Mouse (Mus musculus): ENCODE results near the gene Edem3.
"Not testable (repeated sequence)": the region's sequence is repeated elsewhere in the genome, so short reads cannot be mapped to it uniquely, and the experiment has no call there.

DNA sequence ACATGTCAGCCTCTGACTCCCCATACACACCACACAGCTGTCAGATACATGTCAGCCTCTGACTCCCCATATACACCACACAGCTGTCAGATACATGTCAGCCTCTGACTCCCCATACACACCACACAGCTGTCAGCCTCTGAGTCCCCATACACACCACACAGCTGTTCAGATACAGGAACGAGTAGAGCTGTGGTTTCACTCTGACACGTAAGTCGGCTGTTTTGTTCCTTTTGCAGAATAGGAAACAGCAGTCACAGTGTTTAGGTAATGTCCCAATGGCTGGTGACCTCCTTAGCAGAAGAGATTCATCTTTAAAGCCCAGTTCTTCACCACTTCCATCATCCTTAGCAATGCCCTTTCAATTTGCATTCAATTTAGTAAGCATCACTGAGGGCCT lies 47.6 kb downstream of the Edem3 start:
- TF ChIP-seq CTCF (IDR thresholded peaks at IDR 0.05; ENCODE audit: extremely low read depth, insufficient read length, insufficient replicate concordance, low read depth, low read length); POLR2A (IDR thresholded peaks at IDR 0.05; ENCODE audit: low read depth, low read length): not testable (repeated sequence)

All from small intestine, adult 2 months (tissue).